Mouse (Mus musculus) limb, embryonic 14.5 days (tissue): ENCODE data around the gene Myo1e. TPM values are rescaled to one million over a fixed set of nuclear protein-coding genes. Genes with fewer than 3 reads are reported as not detected.

Experiments used
- ATAC-seq: fragments of 200-750 bp; cut with Nextera tagmentation; 2 replicates; pipeline ENCODE4 v1.8.0; 2017; ENCODE audit warnings: low read depth, moderate number of reproducible peaks, moderate TSS enrichment; ENCODE audit not compliant: low FRiP score
- DNase-seq: peaks from one replicate; pipeline ENCODE4 v3.0.0-alpha.2; 2015; ENCODE audit warnings: low spot score
- H3K27ac ChIP-seq: fragments of 300-500 bp; sonication (generic); replicated peaks from 2 replicates; pipeline ENCODE4 v1.5.1; 2014; ENCODE audit warnings: low read depth, mild to moderate bottlenecking, low read length, moderate library complexity, mixed read lengths
- H3K27me3 ChIP-seq: fragments of 300-500 bp; sonication (generic); 2 replicates; pipeline ENCODE4 v1.6.1; 2014; ENCODE audit warnings: low read length, mixed read lengths; ENCODE audit not compliant: control insufficient read depth, insufficient read depth
- H3K36me3 ChIP-seq: fragments of 300-500 bp; sonication (generic); 2 replicates; pipeline ENCODE4 v1.6.1; 2014; ENCODE audit warnings: mild to moderate bottlenecking, low read length, moderate library complexity, mixed read lengths; ENCODE audit not compliant: control insufficient read depth, insufficient read depth
- H3K4me1 ChIP-seq: fragments of 300-500 bp; sonication (generic); 2 replicates; pipeline ENCODE4 v1.6.1; 2014; ENCODE audit warnings: antibody characterized with exemption, low read length, mixed read lengths; ENCODE audit not compliant: control insufficient read depth, insufficient read depth
- H3K4me2 ChIP-seq: fragments of 300-500 bp; sonication (generic); replicated peaks from 2 replicates; pipeline ENCODE4 v1.6.1; 2014; ENCODE audit warnings: low read depth, mild to moderate bottlenecking, low read length, moderate library complexity; ENCODE audit not compliant: severe bottlenecking
- H3K4me3 ChIP-seq: fragments of 300-500 bp; sonication (generic); replicated peaks from 2 replicates; pipeline ENCODE4 v1.5.1; 2014; ENCODE audit warnings: low read length
- H3K9ac ChIP-seq: fragments of 300-500 bp; sonication (generic); 2 replicates; pipeline ENCODE4 v1.6.1; 2014; ENCODE audit warnings: mild to moderate bottlenecking, low read depth, low read length, moderate library complexity; ENCODE audit not compliant: severe bottlenecking
- H3K9me3 ChIP-seq: fragments of 300-500 bp; sonication (generic); 2 replicates; pipeline ENCODE4 v1.6.1; 2016; ENCODE audit warnings: low read length; ENCODE audit not compliant: control insufficient read depth
- POLR2A ChIP-seq: fragments of 200-500 bp; IDR thresholded peaks from 2 replicates; pipeline ENCODE4 v1.8.0; 2012; ENCODE audit warnings: inconsistent platforms, mild to moderate bottlenecking, moderate library complexity, borderline replicate concordance; ENCODE audit not compliant: insufficient read depth, insufficient read length; ENCODE audit errors: extremely low read depth
- WGBS: fragments of 180-500 bp; shearing (Covaris S2); extraction: QIAGEN DNeasy Blood & Tissue Kit; methylation state at CpG from one replicate; pipeline ENCODE4 v1.1.7; 2014; 5-methylcytosine and 5-hydroxymethylcytosine counted together
- polyA plus RNA-seq, 2 experiments: library from polyadenylated mRNA; depleted of rRNA in 1 of 2; stranded (reverse) in 1 of 2; unstranded in 1 of 2; fragments of >200 nt; fragmentation: Nextera tagmentation in 1 of 2; extraction: Ambion mirVana in 1 of 2; gene quantifications; 2 replicates each; pipeline versions ENCODE4 v1.2.1 to v1.2.3; 2012 to 2014

Gene Myo1e
- polyA plus RNA-seq, 2 experiments: 12.1 to 20.4 TPM

GRCm38 (mm10) chr9:70232044-70233010, 25.2 kb downstream of the Myo1e start:
- Histone ChIP-seq H3K9me3 (no peaks in the 10 kb centered on the region), H3K9ac (no peak overlapping the region), H3K27ac (no peak overlapping the region), H3K4me1 (no peaks in the 10 kb centered on the region), H3K27me3 (no peaks in the 10 kb centered on the region), H3K36me3 (no peaks in the 10 kb centered on the region), H3K4me3 (no peak overlapping the region), H3K4me2 (no peak overlapping the region)
- 71% methylated on average over 10 of the region's 10 CpGs for WGBS
- ATAC-seq (no peak), DNase-seq (no peak)
- TF ChIP-seq POLR2A: no peak

GRCm38 (mm10) chr9:70237136-70237535, 30.0 kb downstream of the Myo1e start:
- ATAC-seq (no peak), DNase-seq (no peak)
- no peak overlapping the region for H3K4me3 ChIP-seq
- 82% methylated on average over 3 of the region's 3 CpGs for WGBS
- no peaks in the 10 kb centered on the region for H3K9me3 ChIP-seq
- H3K4me1 ChIP-seq: peaks cover 19% of the 10 kb centered on the region
- no peak for TF ChIP-seq POLR2A
- no peak overlapping the region for H3K4me2 ChIP-seq
- H3K36me3 ChIP-seq: no peaks in the 10 kb centered on the region
- no peak overlapping the region for H3K27ac ChIP-seq
- H3K9ac ChIP-seq: no peak overlapping the region
- H3K27me3 ChIP-seq: no peaks in the 10 kb centered on the region

GRCm38 (mm10) chr9:70237561-70237960, 30.4 kb downstream of the Myo1e start:
- H3K9ac ChIP-seq: no peak overlapping the region; the same call in 1 of the 2 replicates
- no peak overlapping the region for H3K27ac ChIP-seq
- H3K27me3 ChIP-seq: no peaks in the 10 kb centered on the region
- 42% methylated on average over 2 of the region's 2 CpGs for WGBS
- no peak overlapping the region for H3K4me3 ChIP-seq
- DNase-seq (no peak), ATAC-seq (no peak)
- H3K4me1 ChIP-seq: peaks cover 23% of the 10 kb centered on the region
- H3K4me2 ChIP-seq: no peak overlapping the region
- H3K9me3 ChIP-seq: no peaks in the 10 kb centered on the region
- H3K36me3 ChIP-seq: no peaks in the 10 kb centered on the region
- TF ChIP-seq POLR2A: no peak

- no peak for DNase-seq
- 88% methylated on average over 6 of the region's 6 CpGs for WGBS
- Histone ChIP-seq H3K9ac (no peak overlapping the region), H3K27ac (no peak overlapping the region), H3K27me3 (no peaks in the 10 kb centered on the region), H3K9me3 (no peaks in the 10 kb centered on the region), H3K4me1 (peaks cover 30% of the 10 kb centered on the region), H3K4me3 (no peak overlapping the region), H3K4me2 (no peak overlapping the region), H3K36me3 (no peaks in the 10 kb centered on the region)
- TF ChIP-seq POLR2A: no peak
- no peak for ATAC-seq
These were observed 31.2 kb downstream of the Myo1e start for GRCm38 (mm10) chr9:70238391-70238790.

- H3K4me3 ChIP-seq: no peak overlapping the region
- no peak for TF ChIP-seq POLR2A
- ATAC-seq: no peak
These were observed 32.1 kb downstream of the Myo1e start for GRCm38 (mm10) chr9:70239229-70239628.

More at GRCm38 (mm10) chr9:70239229-70239628, 32.1 kb downstream of the Myo1e start:
- no peaks in the 10 kb centered on the region for H3K36me3 ChIP-seq
- DNase-seq: no peak
- no peak overlapping the region for H3K27ac ChIP-seq
- H3K4me2 ChIP-seq: no peak overlapping the region
- H3K9ac ChIP-seq: no peak overlapping the region
- H3K27me3 ChIP-seq: no peaks in the 10 kb centered on the region
- H3K4me1 ChIP-seq: peaks cover 30% of the 10 kb centered on the region
- 76% methylated on average over 3 of the region's 3 CpGs for WGBS
- no peaks in the 10 kb centered on the region for H3K9me3 ChIP-seq
